ENCODE assay signal across 14 mouse cellular contexts in the genomic region with DNA sequence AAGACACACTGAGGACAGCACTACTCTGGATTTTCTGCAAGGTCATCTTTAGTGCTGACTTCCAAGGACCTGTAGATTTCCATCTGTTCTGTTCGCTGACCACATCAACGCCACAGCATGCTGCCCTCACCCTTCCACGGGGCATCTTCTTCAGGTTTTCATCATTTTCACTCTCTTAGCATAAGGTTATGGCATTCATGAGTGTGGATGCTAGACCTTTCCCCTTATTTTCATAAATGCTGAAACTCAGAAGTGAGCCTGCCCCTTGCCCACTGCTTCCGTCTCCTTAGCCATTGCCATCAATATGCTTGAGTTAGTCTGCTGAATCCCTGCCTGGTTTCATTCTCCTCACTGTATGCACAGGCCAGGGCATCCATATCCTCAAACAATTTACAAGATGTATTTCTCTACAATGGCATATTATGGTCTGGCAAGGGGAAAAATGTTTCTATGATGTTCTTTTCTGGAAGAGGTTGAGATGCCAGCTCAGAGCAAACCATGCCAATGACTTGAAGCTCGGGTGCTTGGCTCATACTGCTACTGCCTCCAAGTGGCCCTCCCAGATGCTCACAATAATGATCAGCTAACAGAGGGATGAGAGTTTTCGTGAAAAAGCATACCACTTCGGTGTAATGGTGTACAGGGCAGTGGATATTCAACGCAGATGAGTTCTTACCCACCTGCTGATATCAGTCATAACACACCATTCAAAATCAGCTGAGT.
A peak's percentile ranks its signal among the peaks of the same experiment; 100 is the strongest.
DNase-seq lines count a peak whose midpoint lies in the region; ATAC-seq and TF ChIP-seq lines count a peak whose summit lies in the region.
"Had no signal": no experiment of that assay in that cellular context is flagged by ENCODE, and none has a peak within 500 bp of the region (broad histone marks: within the 10 kb centered on the region; RNA-seq: fewer than 3 reads in every experiment).

No protein-coding gene starts in this region.

- 88% methylated on average over 8 of the region's 8 CpGs for WGBS in kidney, postnatal 0 days

- no peaks in the 10 kb centered on the region for H3K4me1 ChIP-seq in kidney, postnatal 0 days (replicated peaks; ENCODE audit: insufficient read depth, low read length)
- H3K4me1 ChIP-seq: embryonic facial prominence, embryonic 12.5 days; lung, embryonic 15.5 days; midbrain, embryonic 12.5 days had no signal

- H3K9ac ChIP-seq in kidney, postnatal 0 days (ENCODE audit: low read depth, low read length), result no peak overlapping the region
- H3K9ac ChIP-seq: embryonic facial prominence, embryonic 12.5 days; lung, embryonic 15.5 days; midbrain, embryonic 12.5 days had no signal

- ATAC-seq in kidney, postnatal 0 days (replicated peaks; ENCODE audit: low FRiP score, low read depth), result no peak
- ATAC-seq: forebrain, embryonic 14.5 days had no signal

- H3K9me3 ChIP-seq in kidney, postnatal 0 days (replicated peaks; ENCODE audit: low read length), result no peaks in the 10 kb centered on the region
- H3K9me3 ChIP-seq: embryonic facial prominence, embryonic 12.5 days; lung, embryonic 15.5 days; midbrain, embryonic 12.5 days had no signal

- no peaks in the 10 kb centered on the region for H3K36me3 ChIP-seq in kidney, postnatal 0 days (ENCODE audit: insufficient read depth, low read length)
- H3K36me3 ChIP-seq: embryonic facial prominence, embryonic 12.5 days; lung, embryonic 15.5 days; midbrain, embryonic 12.5 days had no signal

- no peak overlapping the region for H3K27ac ChIP-seq in kidney, postnatal 0 days
- H3K27ac ChIP-seq: embryonic facial prominence, embryonic 12.5 days; lung, embryonic 15.5 days; midbrain, embryonic 12.5 days had no signal

- peak; percentile 2 for DNase-seq in adrenal gland, postnatal 25 days
- no peak for DNase-seq in adrenal gland, postnatal 14 days
- DNase-seq in kidney, postnatal 0 days (ENCODE audit: low spot score), result no peak
- DNase-seq in kidney, postnatal 10 days, result no peak
- peak; percentile 14 for DNase-seq in 416B (ENCODE audit: low read depth)
- peak; percentile 55 for DNase-seq in cerebellum, adult 8-10 months
- no peak for DNase-seq in T-cell, adult 2 months (ENCODE audit: low spot score)
- no peak for DNase-seq in ovary, postnatal 14 days (ENCODE audit: low spot score)
- DNase-seq: gastrocnemius, postnatal 36 days; heart, postnatal 36 days had no signal

- TF ChIP-seq CTCF in kidney, postnatal 0 days (IDR thresholded peaks at IDR 0.05; ENCODE audit: low read depth), result peak; percentile 24; the same call in 1 of the 2 replicates

- no peak overlapping the region for H3K4me3 ChIP-seq in kidney, postnatal 0 days (replicated peaks; ENCODE audit: low read depth, low read length)
- H3K4me3 ChIP-seq: embryonic facial prominence, embryonic 12.5 days; lung, embryonic 15.5 days; midbrain, embryonic 12.5 days had no signal

- H3K4me2 ChIP-seq in kidney, postnatal 0 days (ENCODE audit: low read length), result no peak overlapping the region
- H3K4me2 ChIP-seq: embryonic facial prominence, embryonic 12.5 days; lung, embryonic 15.5 days; midbrain, embryonic 12.5 days had no signal

- no peaks in the 10 kb centered on the region for H3K27me3 ChIP-seq in kidney, postnatal 0 days (ENCODE audit: insufficient read depth, low read length)
- H3K27me3 ChIP-seq: embryonic facial prominence, embryonic 12.5 days; lung, embryonic 15.5 days; midbrain, embryonic 12.5 days had no signal

Comparison
In these comparisons a context has a peak if more than half of its experiments do, and no peak if none do; other contexts are left out.
1. DNase-seq: peak in adrenal gland, postnatal 25 days (single experiment), 416B (single experiment) and cerebellum, adult 8-10 months (single experiment); none in adrenal gland, postnatal 14 days (single experiment), kidney, postnatal 0 days (single experiment), kidney, postnatal 10 days (single experiment), T-cell, adult 2 months (single experiment) and ovary, postnatal 14 days (single experiment).